Mouse (Mus musculus): ENCODE results near the gene P2ry6. TPM values are rescaled to one million over a fixed set of nuclear protein-coding genes. Genes with fewer than 3 reads are reported as not detected.

The P2ry6 gene
- total RNA-seq, 4 experiments from 2014 or later, result 0.53 to 1.2 (median 0.94) TPM

Other genes starting within 250 kb of the P2ry6 start
- 10 to 100 TPM; 10.5 to 22.2 (median 13.8) TPM for gene Relt, start 111.2 kb downstream of the P2ry6 start, total RNA-seq (2022)
- gene Arhgef17, start 42.5 kb downstream of the P2ry6 start, total RNA-seq (2022), result 10 to 100 TPM; 33.5 to 44.3 (median 38.1) TPM
- 10 to 100 TPM; 25.4 to 36.1 (median 33.0) TPM for gene P2ry2, start 38.2 kb upstream of the P2ry6 start, total RNA-seq (2022)
- 1 to 10 TPM; 4.2 to 5.5 (median 5.0) TPM for gene Fchsd2, start 118.2 kb upstream of the P2ry6 start, total RNA-seq (2022)

Data from gastrocnemius, adult 8-10 months (tissue).